Mouse (Mus musculus): ENCODE results near the gene Thpo. TPM values are rescaled to one million over a fixed set of nuclear protein-coding genes. Genes with fewer than 3 reads are reported as not detected.

Gene Thpo
- polyA plus RNA-seq, 2 experiments = 2.8 to 3.6 TPM

DNA sequence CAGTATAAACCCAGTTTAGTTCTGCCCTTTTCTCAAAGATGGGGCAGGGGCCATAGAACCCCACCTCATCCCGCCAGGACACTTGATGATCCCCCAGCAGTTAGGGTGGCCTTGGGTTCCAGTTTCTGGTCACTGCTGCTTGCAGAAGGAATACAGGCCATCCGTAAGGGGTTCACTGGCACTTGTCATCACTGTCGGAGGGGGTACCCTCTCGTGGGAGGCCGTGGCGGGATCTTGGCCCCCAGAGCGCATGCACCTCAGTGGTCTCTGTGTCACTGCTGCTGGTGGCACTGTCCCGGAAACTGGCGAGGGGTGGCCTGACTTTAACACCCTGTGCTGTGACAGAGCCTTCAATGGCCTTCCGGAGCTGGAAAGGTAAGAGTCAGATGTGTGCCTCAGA is 31.2 kb downstream of the Thpo start:
- H3K27ac ChIP-seq = peak overlapping the region; percentile 94
- TF ChIP-seq EP300 (IDR thresholded peaks at IDR 0.05; ENCODE audit: low read depth) = no peak
- peak overlapping the region; percentile 69 for H3K4me2 ChIP-seq (ENCODE audit: low read depth)
- ATAC-seq (ENCODE audit: insufficient read depth) (no peak), DNase-seq (ENCODE audit: low read depth in 3 of 3, low spot score in 3 of 3) (no peak)
- H3K27me3 ChIP-seq (ENCODE audit: control insufficient read depth, insufficient read depth, low read length) = no peaks in the 10 kb centered on the region
- H3K36me3 ChIP-seq (replicated peaks; ENCODE audit: control insufficient read depth, insufficient read depth, low read depth) = peaks cover 2% of the 10 kb centered on the region; the same call in 1 of the 2 replicates
- peak overlapping the region; percentile 60 for H3K9ac ChIP-seq (replicated peaks)
- no peaks in the 10 kb centered on the region for H3K9me3 ChIP-seq (ENCODE audit: control insufficient read depth, low read length)
- H3K4me1 ChIP-seq (replicated peaks; ENCODE audit: control insufficient read depth in 2 of 2, insufficient read depth in 2 of 2, low read length in 1 of 2) = peaks cover 59 to 62% of the 10 kb centered on the region in 2 experiments
- 81% methylated on average over 10 of the region's 10 CpGs for WGBS (ENCODE audit: insufficient replicate concordance)
- H3K4me3 ChIP-seq (ENCODE audit: insufficient read depth in 1 of 2, low read depth in 2 of 2, low read length in 2 of 2) = peak overlapping the region in 1 of 2 experiments; percentile 29; a peak in 2 of 4 replicates

DNA sequence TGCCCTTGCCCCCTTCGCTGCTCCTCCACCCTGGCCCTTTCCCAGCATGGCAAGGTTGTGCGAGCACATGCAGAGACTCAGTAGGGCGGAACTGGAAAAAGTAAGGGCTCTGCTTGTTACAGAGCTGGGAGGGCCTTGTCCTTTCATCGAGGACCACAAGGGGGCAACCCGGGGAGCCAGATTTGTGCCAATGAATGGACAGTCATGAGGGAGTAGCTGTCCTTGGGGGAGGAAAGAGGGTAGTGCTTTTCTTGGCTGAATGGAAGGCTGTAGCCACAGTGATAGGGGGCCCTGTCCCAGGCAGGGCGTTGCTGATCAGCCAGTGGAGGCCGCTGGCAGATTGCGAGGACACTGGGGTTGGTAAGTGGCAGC is 31.8 kb downstream of the Thpo start:
- Histone ChIP-seq H3K4me3 (ENCODE audit: insufficient read depth in 1 of 2, low read depth in 2 of 2, low read length in 2 of 2) (peak overlapping the region; percentile 10 to 29; a peak in 3 of 4 replicates), H3K4me2 (ENCODE audit: low read depth) (peak overlapping the region; percentile 69), H3K4me1 (replicated peaks; ENCODE audit: control insufficient read depth in 2 of 2, insufficient read depth in 2 of 2, low read length in 1 of 2) (peaks cover 57 to 58% of the 10 kb centered on the region in 2 experiments), H3K9me3 (ENCODE audit: control insufficient read depth, low read length) (no peaks in the 10 kb centered on the region), H3K9ac (replicated peaks) (peak overlapping the region; percentile 60), H3K27me3 (ENCODE audit: control insufficient read depth, insufficient read depth, low read length) (no peaks in the 10 kb centered on the region; the same call in 1 of the 2 replicates), H3K36me3 (replicated peaks; ENCODE audit: control insufficient read depth, insufficient read depth, low read depth) (peaks cover 1% of the 10 kb centered on the region; the same call in 1 of the 2 replicates), H3K27ac (peak overlapping the region; percentile 94)
- WGBS (ENCODE audit: insufficient replicate concordance) = 3% methylated on average over 8 of the region's 8 CpGs
- TF ChIP-seq EP300 (IDR thresholded peaks at IDR 0.05; ENCODE audit: low read depth) (peak; percentile 57), CTCF (IDR thresholded peaks at IDR 0.05; ENCODE audit: low read depth) (peak; percentile 89)
- ATAC-seq (ENCODE audit: insufficient read depth) = peak; percentile 77
- DNase-seq (ENCODE audit: low read depth in 3 of 3, low spot score in 3 of 3) = peak; percentile 67 to 82 (median 74)

DNA sequence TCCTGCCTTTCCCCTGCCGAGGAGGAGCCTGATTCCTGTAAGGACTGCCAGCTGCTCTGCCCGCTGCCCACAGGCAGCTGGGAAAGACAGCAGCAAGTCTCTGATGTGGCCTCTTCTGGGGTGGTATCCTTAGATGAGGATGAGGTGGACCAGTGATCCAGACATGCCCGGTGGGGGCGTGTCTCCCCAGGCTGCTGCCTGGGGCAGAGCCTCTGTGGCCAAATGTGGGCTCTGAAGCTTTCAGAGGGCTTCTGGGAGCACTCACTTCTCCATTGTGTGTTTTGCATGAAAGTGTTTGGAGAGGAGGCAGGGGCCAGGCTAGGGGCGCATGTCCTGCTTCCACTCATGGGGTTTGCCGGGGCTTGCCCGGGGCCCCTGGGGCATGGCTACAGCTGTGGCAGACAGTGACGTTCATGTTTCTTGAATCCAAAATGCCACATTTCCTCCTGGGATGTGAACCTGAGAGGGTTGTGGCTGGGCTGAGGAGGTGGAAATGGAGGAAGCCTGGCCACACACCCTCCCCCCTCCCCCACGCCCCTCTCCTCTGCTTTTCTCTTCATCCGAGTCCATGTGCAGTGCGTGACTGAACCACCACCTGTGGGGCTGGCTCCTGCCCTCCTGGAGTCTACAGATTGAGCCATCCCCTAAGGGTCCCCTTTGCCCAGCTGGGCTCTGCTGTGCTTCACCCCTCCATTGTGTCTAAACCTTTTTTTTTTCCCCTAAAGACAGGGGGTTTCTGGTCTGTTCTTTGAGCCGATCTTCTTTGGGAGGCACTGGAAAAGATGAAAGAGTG is 32.4 kb downstream of the Thpo start:
- Histone ChIP-seq H3K9me3 (ENCODE audit: control insufficient read depth, low read length) (no peaks in the 10 kb centered on the region), H3K4me3 (ENCODE audit: insufficient read depth in 1 of 2, low read depth in 2 of 2, low read length in 2 of 2) (peak overlapping the region; percentile 2 to 10; a peak in 1 of 4 replicates), H3K4me1 (replicated peaks; ENCODE audit: control insufficient read depth in 2 of 2, insufficient read depth in 2 of 2, low read length in 1 of 2) (peaks cover 51 to 52% of the 10 kb centered on the region in 2 experiments), H3K4me2 (ENCODE audit: low read depth) (peak overlapping the region; percentile 69), H3K27me3 (ENCODE audit: control insufficient read depth, insufficient read depth, low read length) (peaks cover under 1% of the 10 kb centered on the region; the same call in 1 of the 2 replicates), H3K36me3 (replicated peaks; ENCODE audit: control insufficient read depth, insufficient read depth, low read depth) (no peaks in the 10 kb centered on the region; the same call in 1 of the 2 replicates), H3K27ac (peak overlapping the region; percentile 52), H3K9ac (replicated peaks) (peak overlapping the region; percentile 37)
- TF ChIP-seq CTCF (IDR thresholded peaks at IDR 0.05; ENCODE audit: low read depth) (no peak), EP300 (IDR thresholded peaks at IDR 0.05; ENCODE audit: low read depth) (no peak)
- DNase-seq (ENCODE audit: low read depth in 3 of 3, low spot score in 3 of 3) (no peak), ATAC-seq (ENCODE audit: insufficient read depth) (no peak)
- WGBS (ENCODE audit: insufficient replicate concordance) = 42% methylated on average over 10 of the region's 12 CpGs

DNA sequence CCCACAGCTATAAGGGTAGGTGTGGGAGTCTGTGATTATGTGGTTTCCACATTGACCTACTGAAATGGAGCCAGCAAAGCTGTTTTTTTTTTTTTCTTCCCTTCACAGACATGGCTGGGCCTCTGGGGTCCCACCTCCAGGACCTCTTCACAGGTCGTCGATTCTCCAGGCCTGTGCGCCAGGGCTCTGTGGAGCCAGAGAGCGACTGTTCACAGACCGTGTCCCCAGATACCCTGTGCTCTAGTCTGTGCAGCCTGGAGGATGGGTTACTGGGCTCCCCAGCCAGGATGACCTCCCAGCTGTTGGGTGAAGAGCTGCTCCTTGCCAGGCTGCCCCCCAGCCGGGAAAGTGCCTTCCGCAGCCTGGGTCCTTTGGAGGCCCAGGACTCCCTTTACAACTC is 33.0 kb downstream of the Thpo start:
- no peak for DNase-seq (ENCODE audit: low read depth in 3 of 3, low spot score in 3 of 3)
- WGBS (ENCODE audit: insufficient replicate concordance) = 73% methylated on average over 7 of the region's 7 CpGs
- no peak overlapping the region for H3K27ac ChIP-seq
- TF ChIP-seq CTCF (IDR thresholded peaks at IDR 0.05; ENCODE audit: low read depth) = no peak
- no peak for TF ChIP-seq EP300 (IDR thresholded peaks at IDR 0.05; ENCODE audit: low read depth)
- H3K9ac ChIP-seq (replicated peaks) = no peak overlapping the region
- H3K4me3 ChIP-seq (ENCODE audit: insufficient read depth in 1 of 2, low read depth in 2 of 2, low read length in 2 of 2) = no peak overlapping the region
- ATAC-seq (ENCODE audit: insufficient read depth) = no peak
- H3K4me2 ChIP-seq (ENCODE audit: low read depth) = no peak overlapping the region
- H3K9me3 ChIP-seq (ENCODE audit: control insufficient read depth, low read length) = no peaks in the 10 kb centered on the region
- H3K4me1 ChIP-seq (replicated peaks; ENCODE audit: control insufficient read depth in 2 of 2, insufficient read depth in 2 of 2, low read length in 1 of 2) = peaks cover 45 to 46% of the 10 kb centered on the region in 2 experiments
- H3K27me3 ChIP-seq (ENCODE audit: control insufficient read depth, insufficient read depth, low read length) = peaks cover 6% of the 10 kb centered on the region
- H3K36me3 ChIP-seq (replicated peaks; ENCODE audit: control insufficient read depth, insufficient read depth, low read depth) = no peaks in the 10 kb centered on the region

DNA sequence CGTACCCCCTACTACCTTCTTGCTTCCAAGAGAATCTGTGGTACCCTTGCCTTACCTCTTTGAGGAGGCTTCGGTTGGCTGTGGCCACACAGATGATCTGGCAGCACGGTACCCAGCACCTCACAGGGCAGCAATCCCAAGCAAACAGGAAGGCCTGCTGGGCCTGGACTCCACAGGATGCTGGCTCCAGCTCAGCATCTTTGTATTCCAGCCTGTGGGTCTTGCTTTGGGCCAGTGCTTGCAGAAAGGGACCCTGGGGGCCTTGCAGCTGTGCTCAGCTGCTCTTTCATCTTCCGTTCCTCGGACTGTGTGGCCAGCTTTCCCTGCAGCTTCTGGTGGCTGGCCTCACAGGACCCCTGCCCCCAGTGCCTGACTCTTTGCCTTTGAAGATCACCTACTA is 34.3 kb downstream of the Thpo start:
- H3K36me3 ChIP-seq (replicated peaks; ENCODE audit: control insufficient read depth, insufficient read depth, low read depth) = no peaks in the 10 kb centered on the region
- H3K4me2 ChIP-seq (ENCODE audit: low read depth) = no peak overlapping the region
- peaks cover 19% of the 10 kb centered on the region for H3K27me3 ChIP-seq (ENCODE audit: control insufficient read depth, insufficient read depth, low read length)
- H3K9me3 ChIP-seq (ENCODE audit: control insufficient read depth, low read length) = no peaks in the 10 kb centered on the region
- peaks cover 33 to 34% of the 10 kb centered on the region in 2 experiments for H3K4me1 ChIP-seq (replicated peaks; ENCODE audit: control insufficient read depth in 2 of 2, insufficient read depth in 2 of 2, low read length in 1 of 2)
- TF ChIP-seq EP300 (IDR thresholded peaks at IDR 0.05; ENCODE audit: low read depth) (no peak), CTCF (IDR thresholded peaks at IDR 0.05; ENCODE audit: low read depth) (no peak)
- 64% methylated on average over 5 of the region's 5 CpGs for whole genome bisulfite sequencing (ENCODE audit: insufficient replicate concordance)
- H3K27ac ChIP-seq = no peak overlapping the region
- no peak overlapping the region for H3K9ac ChIP-seq (replicated peaks)
- no peak overlapping the region for H3K4me3 ChIP-seq (ENCODE audit: insufficient read depth in 1 of 2, low read depth in 2 of 2, low read length in 2 of 2)
- ATAC-seq (ENCODE audit: insufficient read depth) (no peak), DNase-seq (ENCODE audit: low read depth in 3 of 3, low spot score in 3 of 3) (no peak)

All from liver, embryonic 14.5 days (tissue).